Mouse (Mus musculus) heart, postnatal 0 days (tissue): ENCODE data around the gene Sec16b.

Source experiments
- CTCF ChIP-seq: IDR thresholded peaks from 2 replicates; pipeline ENCODE4 v1.5.1; 2016; ENCODE audit warnings: antibody characterized with exemption, control low read depth, low read depth
- EP300 ChIP-seq: IDR thresholded peaks from 2 replicates; pipeline ENCODE4 v1.6.1; 2016; ENCODE audit warnings: antibody characterized with exemption, low read depth

DNA sequence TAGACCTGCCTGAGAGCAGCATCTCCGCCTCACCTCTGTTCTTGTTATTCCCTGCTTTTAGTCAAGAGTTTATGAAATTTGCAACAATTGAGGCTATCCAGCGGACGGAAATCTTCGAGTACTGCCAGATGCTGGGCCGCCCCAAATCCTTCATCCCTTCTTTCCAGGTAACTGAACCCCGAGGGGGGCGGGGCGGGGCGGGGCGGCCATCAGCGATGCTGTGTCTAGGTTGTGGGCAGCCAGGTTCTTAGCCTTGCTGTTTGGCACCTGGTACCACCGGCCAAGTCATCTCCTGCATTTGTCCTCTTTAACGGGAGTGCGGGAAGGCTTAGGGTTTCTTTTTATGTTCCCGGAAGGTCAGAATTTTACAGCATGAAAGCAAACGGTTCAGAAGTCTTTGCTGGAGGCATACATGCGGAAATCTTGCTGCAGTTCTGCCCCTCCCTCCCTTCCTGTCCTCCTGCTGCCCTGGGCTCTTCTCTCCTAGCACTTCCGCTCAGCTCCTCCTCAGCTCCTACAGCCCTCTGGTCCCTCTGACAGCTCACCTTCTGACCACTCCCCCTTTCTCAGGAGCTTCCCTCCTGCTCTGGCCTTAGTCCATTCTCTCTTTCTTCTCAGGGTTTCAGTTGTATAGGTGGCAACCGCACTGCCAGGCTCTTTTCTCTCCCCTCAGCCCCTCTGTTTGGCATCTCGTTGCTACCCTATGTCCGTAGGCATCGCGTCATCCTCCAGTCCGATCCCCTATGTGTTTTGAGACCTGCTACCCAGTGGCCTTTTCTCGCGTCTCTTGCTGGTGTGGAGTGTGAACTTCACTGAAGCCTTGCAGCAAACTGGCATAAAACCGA is 48.4 kb downstream of the Sec16b start:
- TF ChIP-seq CTCF (no peak), EP300 (no peak)
